Mouse (Mus musculus) left cerebral cortex, postnatal 4 days (tissue): ENCODE measurements around the gene Slc11a1. TPM values are rescaled to one million over a fixed set of nuclear protein-coding genes. Genes with fewer than 3 reads are reported as not detected.
"Not testable (repeated sequence)": the region's sequence is repeated elsewhere in the genome, so short reads cannot be mapped to it uniquely, and the experiment has no call there.

Experiments
- DNase-seq: peaks from one replicate; pipeline ENCODE4 v3.0.0-alpha.2; 2022
- intact Hi-C: fragments of 180-260 bp; cut with DNase I; formaldehyde crosslinking; loops from one replicate; pipeline ENCODE4 v1.15.1; 2025
- total RNA-seq, 2 experiments: library from RNA; stranded (reverse); gene quantifications; 2 replicates each; pipeline ENCODE4 v1.2.3; 2021

Slc11a1 gene
- total RNA-seq, 2 experiments from 2014 or later: 1.2 to 2.2 TPM

- no peak for DNase-seq
- intact Hi-C loops: no loop called here
Measured at GRCm38 (mm10) chr1:74386363-74386713, 11.3 kb downstream of the Slc11a1 start.

GRCm38 (mm10) chr1:74386714-74387385, 11.9 kb downstream of the Slc11a1 start:
- intact Hi-C loops: no loop called here
- peak; percentile 89 for DNase-seq

- DNase-seq: no peak
- intact Hi-C loops: no loop called here
Measured at GRCm38 (mm10) chr1:74387386-74387988, 12.5 kb downstream of the Slc11a1 start.

- DNase-seq: no peak
- intact Hi-C loops: no loop called here
Measured at GRCm38 (mm10) chr1:74388398-74388920, 13.5 kb downstream of the Slc11a1 start.

DNA sequence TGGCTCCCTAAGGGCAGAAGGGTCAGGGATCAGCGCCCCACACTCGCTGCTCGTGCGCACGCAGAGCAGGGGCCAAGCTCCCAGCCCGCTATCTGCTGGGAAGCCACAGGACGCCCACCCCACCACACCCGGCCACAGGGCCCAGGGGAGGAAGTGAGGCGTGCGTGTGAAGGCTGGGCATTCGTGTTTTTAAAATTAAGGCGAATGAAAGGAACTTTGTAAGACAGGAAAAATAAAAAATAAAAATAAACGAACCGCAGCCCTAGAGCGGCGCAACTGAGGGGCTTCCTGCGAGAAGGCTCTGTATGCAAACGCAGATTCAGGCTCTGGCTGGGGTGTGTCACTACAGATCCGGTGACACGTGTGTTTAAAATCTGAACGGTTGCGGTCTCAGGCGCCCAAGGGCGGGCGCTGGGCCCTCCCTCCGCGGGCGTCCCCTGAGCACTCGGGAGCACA, 14.9 kb downstream of the Slc11a1 start:
- intact Hi-C loops: no loop called here
- DNase-seq: no peak

- peak; percentile 54 for DNase-seq
- intact Hi-C loops: no loop called here
Measured at GRCm38 (mm10) chr1:74390287-74390906, 15.4 kb downstream of the Slc11a1 start.

GRCm38 (mm10) chr1:74390924-74391748, 16.1 kb downstream of the Slc11a1 start, which contains the start of gene Ctdsp1:
TSS of gene Ctdsp1 (plus strand) at chr1:74391509.
- intact Hi-C loops: no loop called here

GRCm38 (mm10) chr1:74391844-74392441, 16.9 kb downstream of the Slc11a1 start:
- intact Hi-C loops: no loop called here

More at GRCm38 (mm10) chr1:74390924-74391748, 16.1 kb downstream of the Slc11a1 start, which contains the start of gene Ctdsp1:
- DNase-seq: peak; percentile 96

DNA sequence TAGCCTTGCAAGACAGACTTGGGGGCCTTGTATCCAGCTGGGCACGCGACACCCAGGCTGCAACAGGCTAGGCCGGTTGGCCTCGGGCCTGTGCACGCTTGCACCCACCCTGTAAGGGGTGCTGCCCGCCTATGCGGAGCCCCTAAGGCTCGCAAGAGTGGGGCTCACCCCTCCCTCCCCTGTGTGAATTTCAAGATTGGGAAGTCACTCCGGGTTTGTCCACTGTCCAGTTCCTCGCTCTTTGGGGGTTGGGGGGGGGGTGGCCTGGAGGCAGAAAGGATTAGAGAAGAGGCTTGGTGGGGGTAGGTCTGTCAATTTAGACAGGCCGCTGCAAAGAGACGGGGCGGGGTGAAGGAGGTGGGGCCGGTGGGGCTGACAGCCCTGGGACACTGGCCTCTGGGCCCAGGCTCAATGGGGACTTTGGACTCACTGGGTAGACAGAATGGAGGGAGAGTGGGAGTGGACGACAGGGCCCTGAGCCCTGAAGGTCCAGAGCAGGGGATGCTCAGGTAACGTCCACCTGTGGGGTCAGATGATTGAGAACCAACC, 17.5 kb downstream of the Slc11a1 start:
- intact Hi-C loops: no loop called here
- DNase-seq: no peak

More at GRCm38 (mm10) chr1:74391844-74392441, 16.9 kb downstream of the Slc11a1 start:
- peak; percentile 58 for DNase-seq

GRCm38 (mm10) chr1:74393010-74393409, 18.0 kb downstream of the Slc11a1 start:
- intact Hi-C loops: no loop called here
- DNase-seq: no peak

GRCm38 (mm10) chr1:74393697-74394096, 18.7 kb downstream of the Slc11a1 start:
- intact Hi-C loops: no loop called here
- DNase-seq: no peak

- intact Hi-C loops: no loop called here
- no peak for DNase-seq
Measured at GRCm38 (mm10) chr1:74394311-74394710, 19.3 kb downstream of the Slc11a1 start.

DNA sequence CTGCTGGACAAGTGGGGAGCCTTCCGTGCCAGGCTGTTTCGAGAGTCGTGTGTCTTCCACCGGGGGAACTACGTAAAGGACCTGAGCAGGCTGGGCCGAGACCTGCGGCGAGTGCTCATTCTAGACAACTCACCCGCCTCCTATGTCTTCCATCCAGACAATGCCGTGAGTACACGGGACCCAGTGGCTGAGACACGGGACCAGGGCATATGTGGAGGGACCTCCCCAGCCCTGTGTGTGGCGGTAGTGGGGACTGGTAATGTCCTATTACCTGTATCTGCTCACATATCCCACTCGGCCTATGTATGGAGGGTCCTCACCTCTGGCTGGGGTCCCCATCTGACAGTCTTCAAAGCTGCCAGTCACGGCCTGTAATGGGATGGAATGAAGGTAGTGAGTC, 19.9 kb downstream of the Slc11a1 start:
- DNase-seq: no peak
- intact Hi-C loops: no loop called here

GRCm38 (mm10) chr1:74395290-74395689, 20.3 kb downstream of the Slc11a1 start:
- no peak for DNase-seq
- intact Hi-C loops: no loop called here

- intact Hi-C loops: not testable (repeated sequence)
Measured at GRCm38 (mm10) chr1:74396456-74397222, 21.6 kb downstream of the Slc11a1 start.

DNA sequence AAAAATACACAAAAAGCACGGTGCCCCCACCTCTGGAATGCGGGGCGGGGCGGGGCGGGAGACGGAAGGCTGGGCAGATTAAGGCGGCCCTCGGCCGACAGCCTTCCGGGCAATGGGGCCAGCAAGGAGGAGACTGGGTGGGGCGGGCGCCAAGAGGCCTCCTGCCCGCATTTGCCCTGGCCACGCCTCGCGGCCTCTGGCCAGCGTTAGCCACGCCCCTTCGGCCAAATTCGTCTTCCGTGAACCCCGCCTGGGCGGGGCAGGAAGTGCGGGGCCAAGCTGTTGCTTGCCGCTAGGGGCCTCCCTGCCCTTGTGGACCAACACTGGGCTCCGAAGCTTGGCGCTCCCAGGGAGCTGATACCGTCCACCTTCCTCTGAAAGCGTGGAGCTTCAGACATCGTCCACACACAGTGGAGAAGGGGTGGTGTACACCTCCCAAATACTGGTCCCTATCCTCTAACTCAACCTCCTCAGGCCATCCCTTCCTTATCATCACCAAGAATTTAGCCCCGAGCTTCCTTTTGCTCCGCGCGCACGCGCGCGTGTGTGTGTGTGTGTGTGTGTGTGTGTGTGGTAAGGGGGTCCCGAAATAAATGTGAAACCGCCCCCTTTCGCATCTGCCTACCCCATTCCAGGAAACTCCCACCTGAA, 22.4 kb downstream of the Slc11a1 start:
- intact Hi-C loops: no loop called here
- peak; percentile 97 for DNase-seq

More at GRCm38 (mm10) chr1:74396456-74397222, 21.6 kb downstream of the Slc11a1 start:
- not testable (repeated sequence) for DNase-seq

GRCm38 (mm10) chr1:74397919-74398451, 23.0 kb downstream of the Slc11a1 start:
- DNase-seq: peak; percentile 69
- intact Hi-C loops: no loop called here

GRCm38 (mm10) chr1:74400531-74400930, 25.5 kb downstream of the Slc11a1 start:
- intact Hi-C loops: no loop called here
- DNase-seq: no peak
